Mouse (Mus musculus): ENCODE results near the gene Ifi211.
"Not testable (repeated sequence)": the region's sequence is repeated elsewhere in the genome, so short reads cannot be mapped to it uniquely, and the experiment has no call there.

Gene Ifi211

GRCm38 (mm10) chr1:173912548-173913255 lies at the start of gene Ifi211:
Gene Ifi211 (minus strand): TSS chr1:173913046.
- DNase-seq (ENCODE audit: low read depth, low spot score), result not testable (repeated sequence)

GRCm38 (mm10) chr1:173961491-173961890 lies 48.6 kb upstream of the Ifi211 start:
- not testable (repeated sequence) for DNase-seq (ENCODE audit: low read depth, low spot score)

- DNase-seq (ENCODE audit: low read depth, low spot score), result not testable (repeated sequence)
Observed at GRCm38 (mm10) chr1:173959998-173960397, 47.2 kb upstream of the Ifi211 start.

DNA sequence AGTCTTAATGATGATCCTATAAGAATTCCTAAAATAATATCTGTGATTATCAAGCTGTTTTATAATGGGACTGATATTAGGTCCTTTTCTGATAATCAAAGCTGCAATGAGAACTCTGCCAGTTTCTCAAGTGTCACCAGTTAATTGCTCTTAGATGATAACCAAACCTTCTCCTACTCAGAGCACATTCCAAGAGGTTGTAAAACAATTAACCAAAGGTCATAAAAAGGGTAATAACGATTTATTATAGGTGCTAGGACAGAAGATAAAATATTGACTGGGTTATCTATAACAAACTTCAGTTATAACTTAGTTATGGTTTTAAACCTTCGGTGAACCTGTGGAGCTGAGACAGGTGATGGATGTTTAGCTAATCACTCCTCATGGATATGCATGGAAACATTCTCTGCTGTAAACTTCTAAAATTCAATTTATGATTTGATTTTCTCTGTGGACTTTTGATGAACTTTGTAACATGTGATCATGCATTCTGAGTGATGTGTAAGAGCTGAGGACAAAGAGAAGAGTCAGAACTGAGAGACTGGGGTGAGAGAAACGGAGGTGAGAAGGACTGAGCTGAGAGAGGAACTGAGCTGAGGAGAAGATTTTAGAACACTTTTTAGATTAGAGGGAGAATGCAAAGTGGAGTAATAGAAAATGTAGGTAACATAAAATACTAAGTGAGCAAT lies 43.1 kb upstream of the Ifi211 start:
- DNase-seq (ENCODE audit: low read depth, low spot score), result not testable (repeated sequence)

- DNase-seq (ENCODE audit: low read depth, low spot score), result no peak
Observed at GRCm38 (mm10) chr1:173955071-173955796, 42.4 kb upstream of the Ifi211 start.

GRCm38 (mm10) chr1:173953563-173953962 lies 40.7 kb upstream of the Ifi211 start:
- DNase-seq (ENCODE audit: low read depth, low spot score), result no peak

DNA sequence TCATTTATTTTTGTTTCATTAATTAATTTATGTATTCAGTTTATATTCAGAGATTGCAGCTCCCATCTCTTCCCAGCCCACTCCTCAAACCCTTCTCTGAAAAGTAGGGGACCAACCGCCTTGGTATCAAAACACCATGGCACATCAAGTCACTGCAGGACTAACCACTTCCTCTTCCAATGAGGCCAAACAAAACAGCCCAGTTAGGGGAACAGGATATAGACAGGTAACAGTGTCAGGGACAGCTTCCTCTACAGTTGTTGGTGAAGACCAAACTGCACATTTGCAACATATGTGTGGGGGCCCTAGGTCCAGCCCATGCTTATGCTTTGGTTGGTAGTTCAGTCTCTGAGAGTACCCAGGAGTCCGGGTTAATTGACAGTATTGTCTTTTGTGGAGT lies 36.2 kb upstream of the Ifi211 start:
- DNase-seq (ENCODE audit: low read depth, low spot score), result not testable (repeated sequence)

DNA sequence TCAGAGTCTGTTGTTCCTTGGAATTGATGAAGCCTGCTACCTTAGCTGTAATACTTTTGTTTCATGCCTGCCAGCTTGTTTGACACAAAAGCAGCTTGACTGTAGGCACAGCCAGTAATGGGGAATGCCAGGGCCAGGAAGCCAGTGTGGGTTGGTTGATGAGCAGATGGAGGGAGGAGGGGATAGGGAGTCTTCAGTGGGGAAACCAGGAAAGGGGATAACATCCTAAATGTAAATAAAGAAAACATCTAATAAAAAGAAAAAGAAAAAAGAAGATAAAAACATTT lies 29.9 kb upstream of the Ifi211 start:
- DNase-seq (ENCODE audit: low read depth, low spot score), result not testable (repeated sequence)

- not testable (repeated sequence) for DNase-seq (ENCODE audit: low read depth, low spot score)
Observed at GRCm38 (mm10) chr1:173941924-173942779, 29.3 kb upstream of the Ifi211 start, which contains the start of the genes Mndal and Ifi203. Gene Mndal (minus strand): TSS chr1:173942491. Gene Ifi203 (minus strand): TSS chr1:173942672.

DNA sequence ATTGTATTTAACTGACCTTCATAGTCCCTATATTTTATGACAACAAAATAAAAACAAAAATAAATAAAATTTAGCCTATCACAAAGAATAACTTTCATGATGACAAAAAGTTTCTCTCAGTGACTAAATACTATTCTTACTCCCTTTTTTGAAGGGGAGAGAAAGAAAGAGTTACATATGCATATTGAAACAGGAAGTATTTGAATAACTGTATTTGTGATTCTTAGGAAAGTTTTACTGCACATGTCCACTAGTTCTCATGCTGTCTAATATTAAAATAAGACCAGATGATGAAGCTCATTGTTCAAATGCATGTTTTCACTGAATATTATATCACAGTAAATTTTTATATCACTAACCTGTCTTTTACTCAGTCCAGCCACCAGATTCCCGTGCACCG lies 28.7 kb upstream of the Ifi211 start:
- DNase-seq (ENCODE audit: low read depth, low spot score), result not testable (repeated sequence)

DNA sequence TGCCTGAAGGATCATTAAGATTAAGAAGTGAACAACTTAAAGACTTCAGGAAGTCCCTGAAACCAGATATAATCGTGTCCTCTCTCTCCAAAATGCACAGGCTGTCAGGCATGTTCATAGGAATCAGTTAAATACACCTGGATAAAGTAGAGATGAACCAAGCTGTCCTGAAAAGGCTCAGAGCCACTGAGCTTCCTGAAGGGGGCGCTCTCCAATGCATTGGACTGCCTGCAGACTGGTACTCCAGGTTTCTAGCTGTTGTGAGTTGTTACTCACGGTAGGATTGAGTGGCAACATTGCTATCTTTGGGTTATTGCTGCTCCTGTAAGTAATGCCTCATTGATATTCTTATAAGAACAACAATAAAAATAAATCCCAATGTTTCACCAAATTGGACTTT lies 6.4 kb upstream of the Ifi211 start:
- not testable (repeated sequence) for DNase-seq (ENCODE audit: low read depth, low spot score)

GRCm38 (mm10) chr1:173914559-173914958 lies 1.7 kb upstream of the Ifi211 start:
- DNase-seq (ENCODE audit: low read depth, low spot score), result no peak

DNA sequence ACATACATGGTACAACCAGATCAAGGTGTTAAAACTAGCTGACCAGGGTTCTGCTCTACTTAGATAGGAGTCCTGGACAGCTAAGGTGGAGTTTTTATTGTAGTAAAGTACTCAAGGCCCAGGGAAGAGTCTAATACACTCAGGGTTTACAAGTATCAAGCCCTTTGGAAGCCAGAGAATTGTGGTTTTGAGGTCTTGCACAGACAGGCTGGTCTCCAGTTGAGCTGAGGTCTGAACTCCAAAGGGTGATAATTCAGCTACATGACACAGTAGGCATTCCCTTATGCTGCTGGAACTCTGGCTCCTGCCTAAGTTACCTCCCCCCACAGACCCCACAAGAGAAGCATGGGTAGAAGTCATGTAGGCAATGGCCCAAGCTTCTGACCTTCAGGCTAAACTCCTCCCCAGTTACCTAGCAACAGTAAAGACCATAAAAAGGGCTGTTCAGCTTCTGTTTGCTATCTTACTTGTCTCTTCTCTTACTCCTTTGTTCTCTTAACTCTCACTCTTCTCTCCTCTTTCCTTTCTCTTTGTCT lies 478 bp upstream of the Ifi211 start:
- DNase-seq (ENCODE audit: low read depth, low spot score), result not testable (repeated sequence)

- DNase-seq (ENCODE audit: low read depth, low spot score), result no peak
Observed at GRCm38 (mm10) chr1:173911808-173912464, 910 bp downstream of the Ifi211 start.

- DNase-seq (ENCODE audit: low read depth, low spot score), result not testable (repeated sequence)
Observed at GRCm38 (mm10) chr1:173908390-173908789, 4.5 kb downstream of the Ifi211 start.

DNA sequence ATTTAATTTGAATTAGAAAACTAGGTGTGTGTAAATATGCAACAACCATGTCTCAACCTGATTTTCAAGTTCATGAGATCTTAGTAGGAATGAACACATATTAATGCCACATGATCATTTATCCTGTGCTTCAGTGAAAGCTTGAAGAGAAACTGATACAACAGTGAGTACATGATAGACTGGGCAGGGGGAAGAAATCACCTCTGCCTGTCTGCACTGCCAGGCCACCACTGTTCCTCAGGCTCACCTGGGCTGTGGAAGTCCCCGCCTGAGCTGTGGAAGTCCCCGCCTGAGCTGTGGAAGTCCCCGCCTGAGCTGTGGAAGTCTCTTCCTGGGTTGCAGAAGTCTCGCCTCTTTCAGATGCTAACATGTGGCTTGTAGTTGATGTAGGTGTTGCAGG lies 7.0 kb downstream of the Ifi211 start:
- not testable (repeated sequence) for DNase-seq (ENCODE audit: low read depth, low spot score)

- not testable (repeated sequence) for DNase-seq (ENCODE audit: low read depth, low spot score)
Observed at GRCm38 (mm10) chr1:173889741-173890140, 23.1 kb downstream of the Ifi211 start.

DNA sequence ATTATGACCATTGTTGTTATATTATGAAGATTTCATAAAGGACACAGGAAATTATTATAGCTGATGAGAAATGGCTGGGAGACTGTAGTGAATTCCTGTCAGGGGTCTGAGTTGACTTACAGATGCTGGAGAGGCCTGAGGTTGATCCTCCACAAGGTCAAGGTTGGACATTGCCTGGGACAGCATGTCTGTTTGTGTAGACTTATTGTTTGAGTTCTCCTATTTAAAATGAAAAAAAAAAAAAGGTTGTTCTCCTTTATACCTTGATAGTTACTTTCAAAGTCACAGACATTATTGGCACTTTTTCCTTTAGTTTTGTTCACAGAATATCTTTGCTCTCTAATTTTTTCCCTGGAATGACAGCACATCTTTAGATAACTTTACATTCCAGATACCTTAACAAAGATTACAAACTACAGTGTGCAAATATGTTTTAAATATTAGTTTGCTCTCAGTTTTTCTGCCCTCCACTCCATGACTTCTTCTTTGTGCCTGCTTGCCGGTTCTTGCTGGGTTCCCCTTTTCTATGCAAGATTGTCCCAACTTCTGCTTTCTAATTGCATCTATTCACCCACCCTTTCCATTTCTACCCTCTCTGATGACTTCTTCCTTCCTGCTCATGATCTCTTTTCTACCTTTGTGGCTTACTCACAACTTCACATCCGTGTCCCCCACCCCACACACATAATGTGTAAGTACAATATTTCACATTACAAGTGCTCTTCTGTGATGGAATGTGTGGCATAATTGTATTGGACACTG lies 25.6 kb downstream of the Ifi211 start:
- not testable (repeated sequence) for DNase-seq (ENCODE audit: low read depth, low spot score)

DNA sequence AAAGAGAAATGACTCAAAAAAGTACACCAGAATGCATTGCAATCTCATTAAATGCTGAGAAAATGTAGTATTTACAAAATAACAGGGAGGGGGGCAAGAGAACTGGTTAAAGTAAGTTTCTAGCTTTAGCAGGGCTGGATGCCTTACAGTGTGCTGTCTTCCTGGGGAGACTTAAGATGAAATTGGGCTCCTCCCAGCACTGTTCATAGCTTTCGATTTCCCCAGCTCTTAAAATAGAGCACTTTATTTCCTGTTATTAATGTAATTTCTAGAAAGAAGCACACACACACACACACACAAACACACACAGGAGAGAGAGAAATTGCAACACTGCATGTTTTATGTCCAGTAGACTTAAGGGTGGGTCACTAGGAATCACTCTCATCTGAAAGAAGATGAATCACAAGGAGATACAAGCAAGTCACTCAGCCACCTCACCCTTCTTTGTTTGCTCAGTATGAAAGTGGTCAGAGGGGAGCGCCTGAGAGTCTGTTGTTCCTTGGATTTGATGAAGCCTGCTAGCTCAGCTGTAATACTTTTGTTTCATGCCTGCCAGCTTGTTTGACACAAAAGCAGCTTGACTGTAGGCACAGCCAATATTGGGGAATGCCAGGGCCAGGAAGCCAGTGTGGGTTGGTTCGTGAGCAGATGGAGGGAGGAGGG lies 32.7 kb downstream of the Ifi211 start:
- DNase-seq (ENCODE audit: low read depth, low spot score), result not testable (repeated sequence)

Measured in brain, embryonic 18.5 days (tissue).